Mouse (Mus musculus) testis, postnatal 14 days (tissue): ENCODE measurements around the gene Alpi.

Source experiments
- DNase-seq: peaks from one replicate; pipeline ENCODE4 v3.0.0; 2021; ENCODE audit warnings: low spot score

The Alpi gene

DNA sequence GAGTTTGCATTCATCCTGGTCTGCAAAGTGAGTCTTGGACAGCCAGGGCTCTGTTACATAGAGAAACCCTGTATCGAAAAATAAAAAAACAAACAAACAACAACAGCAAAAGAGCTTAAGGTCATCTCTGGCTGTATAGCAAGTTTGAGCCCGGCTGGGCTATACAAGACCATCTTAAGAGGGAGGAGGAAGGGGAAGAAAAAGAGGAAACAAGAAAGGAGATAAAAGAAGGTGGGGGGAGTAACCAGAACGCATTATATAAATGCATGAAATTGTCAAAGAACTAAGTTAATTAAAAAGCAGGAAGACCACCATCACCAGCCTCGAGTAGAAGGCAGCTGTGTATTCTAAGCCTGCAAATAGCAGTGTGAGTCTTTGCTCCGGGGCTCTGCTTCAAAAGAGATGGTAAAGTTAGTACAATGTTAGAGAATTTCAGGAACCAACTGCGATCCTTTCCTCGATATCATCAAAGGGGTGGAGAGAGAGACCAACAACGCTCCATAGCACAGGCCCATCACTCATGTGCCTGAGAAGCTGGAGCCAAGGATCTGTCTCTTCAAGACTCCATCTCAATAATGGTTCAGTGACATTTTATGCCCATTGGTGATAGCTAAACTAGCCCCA lies 42.3 kb downstream of the Alpi start:
- DNase-seq: no peak

DNA sequence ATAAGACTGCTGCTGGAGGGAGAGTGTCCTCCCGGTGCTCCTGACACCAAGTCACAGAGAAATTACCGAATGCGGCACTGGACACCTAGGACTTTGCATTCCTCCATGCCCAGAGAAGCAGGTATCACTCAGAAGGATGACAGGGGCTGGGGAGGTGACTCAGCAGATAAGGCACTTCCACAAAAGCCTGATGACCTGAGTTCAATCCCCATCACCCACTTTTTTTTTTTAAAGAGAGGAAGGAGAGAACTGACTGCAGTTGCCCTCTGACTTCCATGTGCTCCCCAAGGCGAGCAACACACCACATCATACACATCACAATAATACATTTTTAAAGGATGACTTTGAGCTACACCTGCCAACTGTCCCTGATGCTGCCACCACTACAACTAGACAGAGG lies 44.3 kb downstream of the Alpi start:
- DNase-seq: no peak

GRCm38 (mm10) chr1:87051369-87051768 lies 50.0 kb downstream of the Alpi start:
- no peak for DNase-seq

- DNase-seq: no peak
Measured at GRCm38 (mm10) chr1:87050700-87051099, 50.7 kb downstream of the Alpi start.

DNA sequence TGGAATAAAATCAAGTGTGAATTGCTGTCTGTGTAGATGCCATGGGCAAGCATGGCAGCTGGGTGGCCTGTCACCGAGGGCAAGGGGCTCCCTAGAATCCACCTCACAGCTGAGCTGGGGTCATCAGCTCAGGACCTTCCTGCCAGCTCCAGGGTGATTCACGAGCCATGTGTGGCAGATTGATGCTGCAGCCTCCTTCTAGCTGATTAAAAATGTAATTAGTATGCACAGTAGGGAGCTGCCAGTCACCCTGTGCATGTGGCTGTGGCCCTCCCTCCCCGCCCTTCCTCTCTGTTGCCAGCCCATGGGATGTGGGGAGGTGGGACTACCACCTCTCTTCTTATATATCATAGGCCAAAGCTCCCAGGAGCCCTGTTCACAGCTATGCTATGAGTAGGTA lies 51.3 kb downstream of the Alpi start:
- DNase-seq: no peak
